Mouse (Mus musculus): ENCODE results near the gene Srd5a1. TPM values are rescaled to one million over a fixed set of nuclear protein-coding genes. Genes with fewer than 3 reads are reported as not detected.
"Not testable (repeated sequence)": the region's sequence is repeated elsewhere in the genome, so short reads cannot be mapped to it uniquely, and the experiment has no call there.

The Srd5a1 gene
- polyA plus RNA-seq, 1 experiment from 2014 or later = 25.5 TPM

GRCm38 (mm10) chr13:69640541-69640940, 29.3 kb upstream of the Srd5a1 start:
- DNase-seq (no peak), ATAC-seq (ENCODE audit: low FRiP score, low TSS enrichment) (no peak)
- no peak overlapping the region for H3K27ac ChIP-seq (replicated peaks; ENCODE audit: low read depth, low read length)
- no peaks in the 10 kb centered on the region for H3K27me3 ChIP-seq (ENCODE audit: control insufficient read depth, insufficient read depth, low read length)
- no peak overlapping the region for H3K4me2 ChIP-seq (ENCODE audit: low read length)
- H3K9me3 ChIP-seq (ENCODE audit: control insufficient read depth, low read length) = no peaks in the 10 kb centered on the region
- H3K9ac ChIP-seq (replicated peaks; ENCODE audit: low read length) = no peak overlapping the region
- no peaks in the 10 kb centered on the region for H3K4me1 ChIP-seq (ENCODE audit: control insufficient read depth, insufficient read depth, low read length)
- WGBS = 85% methylated on average over 4 of the region's 4 CpGs
- no peak overlapping the region for H3K4me3 ChIP-seq (replicated peaks; ENCODE audit: low read depth, low read length)
- peaks cover 43% of the 10 kb centered on the region for H3K36me3 ChIP-seq (ENCODE audit: control insufficient read depth, insufficient read depth, low read length)

- Histone ChIP-seq H3K27me3 (ENCODE audit: control insufficient read depth, insufficient read depth, low read length) (no peaks in the 10 kb centered on the region), H3K9me3 (ENCODE audit: control insufficient read depth, low read length) (no peaks in the 10 kb centered on the region), H3K4me3 (replicated peaks; ENCODE audit: low read depth, low read length) (no peak overlapping the region), H3K36me3 (ENCODE audit: control insufficient read depth, insufficient read depth, low read length) (peaks cover 47% of the 10 kb centered on the region), H3K27ac (replicated peaks; ENCODE audit: low read depth, low read length) (no peak overlapping the region), H3K4me1 (ENCODE audit: control insufficient read depth, insufficient read depth, low read length) (no peaks in the 10 kb centered on the region), H3K9ac (replicated peaks; ENCODE audit: low read length) (no peak overlapping the region), H3K4me2 (ENCODE audit: low read length) (no peak overlapping the region)
- 97% methylated on average over 4 of the region's 4 CpGs for WGBS
- no peak for ATAC-seq (ENCODE audit: low FRiP score, low TSS enrichment)
- no peak for DNase-seq
Measured at GRCm38 (mm10) chr13:69640126-69640525, 28.9 kb upstream of the Srd5a1 start.

DNA sequence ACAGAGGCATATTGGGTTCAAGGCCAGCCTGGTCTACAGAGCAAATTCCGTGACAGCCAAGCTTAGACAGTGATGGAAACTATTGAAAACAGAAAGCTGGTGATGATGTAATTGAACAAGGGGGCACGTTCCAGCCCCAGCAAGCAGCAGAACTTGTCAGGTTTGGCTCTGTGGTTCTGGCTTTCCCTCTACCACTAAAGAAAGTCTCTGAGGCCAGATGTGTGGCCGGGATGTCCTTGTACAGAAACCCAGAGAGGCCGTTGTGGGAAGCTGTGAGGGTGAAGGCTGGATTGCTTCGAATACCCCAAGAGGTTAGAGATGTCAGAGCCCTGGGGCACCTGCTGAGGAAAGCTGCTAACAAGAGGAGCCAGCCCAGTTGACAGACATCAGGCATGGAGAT, 28.0 kb upstream of the Srd5a1 start:
- Histone ChIP-seq H3K4me1 (ENCODE audit: control insufficient read depth, insufficient read depth, low read length) (no peaks in the 10 kb centered on the region), H3K9ac (replicated peaks; ENCODE audit: low read length) (no peak overlapping the region), H3K9me3 (ENCODE audit: control insufficient read depth, low read length) (no peaks in the 10 kb centered on the region), H3K4me2 (ENCODE audit: low read length) (no peak overlapping the region), H3K27ac (replicated peaks; ENCODE audit: low read depth, low read length) (no peak overlapping the region), H3K4me3 (replicated peaks; ENCODE audit: low read depth, low read length) (no peak overlapping the region), H3K36me3 (ENCODE audit: control insufficient read depth, insufficient read depth, low read length) (peaks cover 56% of the 10 kb centered on the region), H3K27me3 (ENCODE audit: control insufficient read depth, insufficient read depth, low read length) (no peaks in the 10 kb centered on the region)
- ATAC-seq (ENCODE audit: low FRiP score, low TSS enrichment) (no peak), DNase-seq (no peak)
- WGBS = 91% methylated on average over 5 of the region's 5 CpGs

- no peak for DNase-seq
- ATAC-seq (ENCODE audit: low FRiP score, low TSS enrichment) = no peak
- Histone ChIP-seq H3K27ac (replicated peaks; ENCODE audit: low read depth, low read length) (no peak overlapping the region), H3K4me3 (replicated peaks; ENCODE audit: low read depth, low read length) (no peak overlapping the region), H3K27me3 (ENCODE audit: control insufficient read depth, insufficient read depth, low read length) (no peaks in the 10 kb centered on the region), H3K9me3 (ENCODE audit: control insufficient read depth, low read length) (no peaks in the 10 kb centered on the region), H3K36me3 (ENCODE audit: control insufficient read depth, insufficient read depth, low read length) (peaks cover 67% of the 10 kb centered on the region), H3K4me2 (ENCODE audit: low read length) (no peak overlapping the region), H3K4me1 (ENCODE audit: control insufficient read depth, insufficient read depth, low read length) (no peaks in the 10 kb centered on the region), H3K9ac (replicated peaks; ENCODE audit: low read length) (no peak overlapping the region)
- WGBS = 88% methylated on average over 6 of the region's 6 CpGs
Measured at GRCm38 (mm10) chr13:69638108-69638626, 26.9 kb upstream of the Srd5a1 start.

GRCm38 (mm10) chr13:69637657-69638056, 26.4 kb upstream of the Srd5a1 start:
- H3K27me3 ChIP-seq (ENCODE audit: control insufficient read depth, insufficient read depth, low read length) = no peaks in the 10 kb centered on the region
- peaks cover 71% of the 10 kb centered on the region for H3K36me3 ChIP-seq (ENCODE audit: control insufficient read depth, insufficient read depth, low read length)
- no peak overlapping the region for H3K4me3 ChIP-seq (replicated peaks; ENCODE audit: low read depth, low read length)
- no peak for DNase-seq
- H3K9ac ChIP-seq (replicated peaks; ENCODE audit: low read length) = no peak overlapping the region
- no peak overlapping the region for H3K4me2 ChIP-seq (ENCODE audit: low read length)
- WGBS = 93% methylated on average over 9 of the region's 9 CpGs
- no peaks in the 10 kb centered on the region for H3K9me3 ChIP-seq (ENCODE audit: control insufficient read depth, low read length)
- no peak for ATAC-seq (ENCODE audit: low FRiP score, low TSS enrichment)
- no peaks in the 10 kb centered on the region for H3K4me1 ChIP-seq (ENCODE audit: control insufficient read depth, insufficient read depth, low read length)
- H3K27ac ChIP-seq (replicated peaks; ENCODE audit: low read depth, low read length) = no peak overlapping the region

DNA sequence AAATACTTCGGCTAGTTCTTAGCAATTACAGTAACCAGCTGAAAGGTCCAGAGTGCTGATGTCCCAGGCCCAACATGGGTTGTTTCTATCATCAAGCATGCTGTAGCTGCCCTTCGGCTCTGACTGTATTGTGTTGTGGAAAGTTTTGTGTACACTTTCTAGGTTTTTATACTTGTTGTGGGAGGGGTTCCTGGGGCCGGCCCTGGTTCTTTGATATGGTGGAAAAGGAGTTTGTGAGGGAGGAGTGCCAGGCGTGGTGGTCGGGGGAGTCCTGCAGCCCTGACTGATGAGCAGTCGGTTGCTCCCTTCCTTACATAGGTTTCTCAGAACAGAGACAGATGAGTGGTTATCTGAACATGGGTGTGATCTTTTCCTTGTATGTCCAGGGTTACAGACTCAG, 25.6 kb upstream of the Srd5a1 start:
- DNase-seq = no peak
- 95% methylated on average over 6 of the region's 6 CpGs for WGBS
- peaks cover 79% of the 10 kb centered on the region for H3K36me3 ChIP-seq (ENCODE audit: control insufficient read depth, insufficient read depth, low read length)
- no peak for ATAC-seq (ENCODE audit: low FRiP score, low TSS enrichment)
- no peaks in the 10 kb centered on the region for H3K9me3 ChIP-seq (ENCODE audit: control insufficient read depth, low read length)
- H3K4me2 ChIP-seq (ENCODE audit: low read length) = no peak overlapping the region
- no peak overlapping the region for H3K4me3 ChIP-seq (replicated peaks; ENCODE audit: low read depth, low read length)
- no peak overlapping the region for H3K27ac ChIP-seq (replicated peaks; ENCODE audit: low read depth, low read length)
- no peaks in the 10 kb centered on the region for H3K27me3 ChIP-seq (ENCODE audit: control insufficient read depth, insufficient read depth, low read length)
- H3K4me1 ChIP-seq (ENCODE audit: control insufficient read depth, insufficient read depth, low read length) = no peaks in the 10 kb centered on the region
- H3K9ac ChIP-seq (replicated peaks; ENCODE audit: low read length) = no peak overlapping the region

DNA sequence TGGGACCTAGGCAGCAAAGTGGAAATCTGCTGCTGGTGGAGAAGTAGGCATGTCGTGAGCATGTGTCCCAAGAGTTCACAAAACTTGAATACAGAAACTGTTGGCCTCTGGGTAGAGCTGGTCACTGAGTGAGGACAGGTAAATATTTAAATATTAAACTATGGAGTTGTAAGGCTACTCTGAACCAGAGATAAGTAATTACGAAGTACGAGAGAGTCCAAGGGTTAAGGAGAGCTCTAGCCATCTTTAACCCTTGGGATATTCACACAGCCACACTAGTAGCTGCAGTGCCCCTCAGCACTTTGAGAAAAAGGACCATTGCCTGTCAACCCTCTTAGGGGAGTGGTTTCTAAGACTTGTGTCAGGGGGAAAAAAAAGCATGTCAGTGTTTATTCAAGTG, 25.1 kb upstream of the Srd5a1 start:
- Histone ChIP-seq H3K9me3 (ENCODE audit: control insufficient read depth, low read length) (no peaks in the 10 kb centered on the region), H3K9ac (replicated peaks; ENCODE audit: low read length) (no peak overlapping the region), H3K4me2 (ENCODE audit: low read length) (no peak overlapping the region), H3K4me1 (ENCODE audit: control insufficient read depth, insufficient read depth, low read length) (no peaks in the 10 kb centered on the region), H3K27ac (replicated peaks; ENCODE audit: low read depth, low read length) (no peak overlapping the region), H3K27me3 (ENCODE audit: control insufficient read depth, insufficient read depth, low read length) (no peaks in the 10 kb centered on the region), H3K36me3 (ENCODE audit: control insufficient read depth, insufficient read depth, low read length) (peaks cover 83% of the 10 kb centered on the region), H3K4me3 (replicated peaks; ENCODE audit: low read depth, low read length) (no peak overlapping the region)
- no peak for ATAC-seq (ENCODE audit: low FRiP score, low TSS enrichment)
- WGBS = 94% methylated on average over 3 of the region's 3 CpGs
- no peak for DNase-seq

DNA sequence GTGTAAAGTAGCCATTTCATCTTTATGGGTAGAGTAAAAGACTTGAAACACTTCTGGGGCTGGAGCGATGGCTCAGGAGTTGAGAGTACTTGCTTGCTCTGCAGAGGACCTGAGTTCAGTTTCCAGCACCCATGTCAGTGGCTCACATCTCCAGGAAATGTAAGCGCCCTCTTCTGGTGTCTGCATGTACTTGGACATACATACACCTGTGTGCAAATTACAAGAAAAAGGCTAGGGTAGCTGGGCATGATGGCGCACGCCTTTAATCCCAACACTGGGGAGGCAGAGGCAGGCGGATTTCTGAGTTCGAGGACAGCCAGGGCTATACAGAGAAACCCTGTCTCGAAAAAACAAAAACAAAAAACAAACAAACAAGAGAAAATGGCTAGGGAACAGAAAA, 24.6 kb upstream of the Srd5a1 start:
- peaks cover 88% of the 10 kb centered on the region for H3K36me3 ChIP-seq (ENCODE audit: control insufficient read depth, insufficient read depth, low read length)
- H3K4me3 ChIP-seq (replicated peaks; ENCODE audit: low read depth, low read length); H3K9ac ChIP-seq (replicated peaks; ENCODE audit: low read length); H3K27me3 ChIP-seq (ENCODE audit: control insufficient read depth, insufficient read depth, low read length); H3K4me2 ChIP-seq (ENCODE audit: low read length); H3K4me1 ChIP-seq (ENCODE audit: control insufficient read depth, insufficient read depth, low read length); H3K9me3 ChIP-seq (ENCODE audit: control insufficient read depth, low read length); ATAC-seq (ENCODE audit: low FRiP score, low TSS enrichment); H3K27ac ChIP-seq (replicated peaks; ENCODE audit: low read depth, low read length); DNase-seq: not testable (repeated sequence)
- 95% methylated on average over 7 of the region's 7 CpGs for WGBS

- Histone ChIP-seq H3K9ac (replicated peaks; ENCODE audit: low read length) (no peak overlapping the region), H3K4me2 (ENCODE audit: low read length) (no peak overlapping the region), H3K27ac (replicated peaks; ENCODE audit: low read depth, low read length) (no peak overlapping the region), H3K4me1 (ENCODE audit: control insufficient read depth, insufficient read depth, low read length) (no peaks in the 10 kb centered on the region), H3K4me3 (replicated peaks; ENCODE audit: low read depth, low read length) (no peak overlapping the region), H3K27me3 (ENCODE audit: control insufficient read depth, insufficient read depth, low read length) (no peaks in the 10 kb centered on the region), H3K9me3 (ENCODE audit: control insufficient read depth, low read length) (no peaks in the 10 kb centered on the region), H3K36me3 (ENCODE audit: control insufficient read depth, insufficient read depth, low read length) (peaks cover 92% of the 10 kb centered on the region)
- DNase-seq = no peak
- ATAC-seq (ENCODE audit: low FRiP score, low TSS enrichment) = no peak
- 92% methylated on average over 2 of the region's 2 CpGs for WGBS
Measured at GRCm38 (mm10) chr13:69633988-69634387, 22.7 kb upstream of the Srd5a1 start.
